Mouse (Mus musculus) bone marrow, adult 2 months (tissue): ENCODE measurements around the gene Slc17a1. TPM values are rescaled to one million over a fixed set of nuclear protein-coding genes. Genes with fewer than 3 reads are reported as not detected.

Experiments used
- H3K27ac ChIP-seq: fragments of 200-500 bp; 2 replicates; pipeline ENCODE4 v1.5.1; 2012; ENCODE audit warnings: low read depth, mild to moderate bottlenecking, control low read depth, inconsistent platforms, low read length; ENCODE audit not compliant: control insufficient read depth, poor library complexity, insufficient read depth
- H3K4me1 ChIP-seq: fragments of 200-500 bp; 2 replicates; pipeline ENCODE4 v1.6.1; 2011; ENCODE audit warnings: low read length; ENCODE audit not compliant: control insufficient read depth, insufficient read depth
- H3K4me3 ChIP-seq: fragments of 200-500 bp; replicated peaks from 2 replicates; pipeline ENCODE3; 2011; ENCODE audit warnings: mild to moderate bottlenecking, low read depth, low read length, control low read depth; ENCODE audit not compliant: control insufficient read depth
- CTCF ChIP-seq: fragments of 200-500 bp; IDR thresholded peaks from 2 replicates; pipeline ENCODE4 v1.5.1; 2011; ENCODE audit warnings: low read length, control low read depth; ENCODE audit not compliant: control insufficient read depth, insufficient read depth
- POLR2A ChIP-seq: fragments of 200-500 bp; IDR thresholded peaks from 2 replicates; pipeline ENCODE4 v1.6.1; 2011; ENCODE audit warnings: low read depth, mild to moderate bottlenecking, control low read depth, low read length, borderline replicate concordance; ENCODE audit not compliant: control insufficient read depth
- WGBS: fragments of 180-500 bp; shearing (Covaris S2); methylation state at CpG from one replicate; pipeline ENCODE4 v1.1.7; 2018; 5-methylcytosine and 5-hydroxymethylcytosine counted together
- polyA plus RNA-seq: library from polyadenylated mRNA; stranded (reverse); fragments of >200 nt; gene quantifications from 2 replicates; pipeline ENCODE4 v1.2.4, GENCODE M21; 2011; ENCODE audit warnings: low replicate concordance; ENCODE audit not compliant: missing spikeins, insufficient read depth, insufficient read length

Slc17a1 gene
- not detected in 2 replicates for polyA plus RNA-seq

DNA sequence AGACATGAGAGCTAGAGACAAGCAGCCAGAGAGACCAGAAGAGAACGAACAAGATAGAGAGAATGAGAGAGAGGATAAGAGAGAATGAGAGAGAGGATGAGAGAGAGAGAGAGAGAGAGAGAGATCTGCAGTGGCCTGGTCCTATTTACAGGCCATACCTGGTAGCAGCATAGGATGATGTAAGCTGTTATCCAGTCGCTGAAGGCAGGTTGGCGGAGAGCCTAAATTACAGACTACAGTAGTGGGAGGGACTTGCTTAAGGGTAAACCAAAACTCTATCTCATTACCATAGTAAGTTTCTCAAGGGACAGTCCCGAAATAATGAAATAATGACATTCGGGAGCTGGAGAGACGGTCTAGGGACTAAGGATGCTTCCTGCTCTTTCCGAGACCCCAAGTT lies at the start of gene Slc17a1:
Gene Slc17a1 (plus strand): TSS at position 346 of the 400 bp plus-strand sequence.
- TF ChIP-seq POLR2A (no peak), CTCF (no peak)

DNA sequence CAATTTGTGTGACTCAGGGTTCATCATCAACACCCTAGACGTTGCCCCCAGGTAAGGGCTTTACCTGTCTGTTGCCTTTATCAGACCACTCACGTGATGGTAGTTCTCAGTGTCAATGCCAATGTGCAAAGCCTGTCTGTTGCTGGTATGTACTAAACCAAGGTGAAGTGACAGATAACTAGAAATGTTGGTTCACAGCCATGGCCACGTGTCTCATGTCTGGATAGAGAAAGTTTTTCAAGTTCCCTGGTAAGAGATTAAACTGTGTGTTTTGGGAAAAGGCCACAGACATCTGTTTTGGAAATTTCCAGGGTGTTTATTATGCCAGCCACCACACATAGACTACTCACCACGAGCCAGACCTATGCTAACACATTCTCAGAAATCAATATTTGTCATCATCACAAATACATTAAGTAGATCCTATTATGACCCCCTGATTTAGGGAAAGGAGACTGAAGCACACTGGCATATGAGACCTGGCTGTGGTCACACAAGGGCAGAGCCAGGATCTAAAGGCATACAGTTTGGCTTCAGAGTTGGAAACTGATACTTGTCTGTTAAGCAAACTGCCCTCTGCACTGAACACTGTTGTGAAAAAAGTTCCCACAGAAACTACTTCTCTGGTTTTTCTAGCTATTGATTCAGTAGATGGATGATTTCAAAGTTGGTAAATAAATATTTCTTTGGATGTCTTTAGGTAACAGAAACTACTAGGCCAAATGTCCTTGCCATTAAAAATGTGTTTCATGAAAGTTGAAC lies 47.2 kb upstream of the Slc17a1 start:
- TF ChIP-seq POLR2A, result no peak
- no peak for TF ChIP-seq CTCF
- Histone ChIP-seq H3K4me1 (no peaks in the 10 kb centered on the region; the same call in 1 of the 2 replicates), H3K27ac (no peak overlapping the region), H3K4me3 (no peak overlapping the region)
- 67% methylated on average over 4 of the region's 4 CpGs for WGBS

More for the DNA sequence above, at the start of gene Slc17a1:
- no peak within 1 kb of the TSS for H3K4me3 ChIP-seq
- no peaks in the 10 kb centered on the region; the same call in 1 of the 2 replicates for H3K4me1 ChIP-seq
- 72% methylated on average over 7 of the region's 7 CpGs for WGBS
- no peak within 1 kb of the TSS for H3K27ac ChIP-seq

GRCm38 (mm10) chr13:23822213-23822612 lies 45.3 kb upstream of the Slc17a1 start:
- TF ChIP-seq POLR2A (no peak), CTCF (no peak)
- Histone ChIP-seq H3K27ac (no peak overlapping the region), H3K4me3 (no peak overlapping the region), H3K4me1 (no peaks in the 10 kb centered on the region)
- WGBS, result 81% methylated on average over 3 of the region's 3 CpGs

- WGBS, result 58% methylated on average over 3 of the region's 3 CpGs
- no peak overlapping the region for H3K27ac ChIP-seq
- H3K4me1 ChIP-seq, result no peaks in the 10 kb centered on the region
- no peak for TF ChIP-seq CTCF
- TF ChIP-seq POLR2A, result no peak
- no peak overlapping the region for H3K4me3 ChIP-seq
Observed at GRCm38 (mm10) chr13:23826606-23827005, 40.9 kb upstream of the Slc17a1 start.

DNA sequence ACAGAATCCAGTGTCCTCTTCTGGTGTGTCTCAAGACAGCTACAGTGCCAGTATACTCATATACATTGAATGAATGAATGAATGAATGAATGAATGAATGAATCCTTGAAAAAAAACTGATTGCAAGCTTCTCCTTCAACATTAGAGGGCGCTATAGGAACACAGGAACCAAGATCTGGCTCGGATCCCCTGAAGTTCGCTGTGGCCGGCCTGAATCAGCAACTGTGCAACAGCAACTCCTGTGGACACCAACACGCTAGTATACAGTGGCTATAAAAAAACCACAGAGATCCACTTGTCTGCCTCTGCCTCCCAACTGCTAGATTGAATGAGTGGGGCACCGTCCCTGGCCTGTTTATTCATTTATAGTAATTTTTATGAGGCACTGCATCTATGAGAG lies 34.5 kb upstream of the Slc17a1 start:
- Histone ChIP-seq H3K4me1 (no peaks in the 10 kb centered on the region), H3K27ac (no peak overlapping the region), H3K4me3 (no peak overlapping the region)
- WGBS, result 10% methylated on average over 6 of the region's 6 CpGs
- TF ChIP-seq CTCF, result peak; percentile 49
- TF ChIP-seq POLR2A, result no peak

GRCm38 (mm10) chr13:23834836-23835235 lies 32.7 kb upstream of the Slc17a1 start:
- Histone ChIP-seq H3K4me3 (no peak overlapping the region), H3K4me1 (no peaks in the 10 kb centered on the region), H3K27ac (no peak overlapping the region)
- 88% methylated on average over 5 of the region's 5 CpGs for WGBS
- TF ChIP-seq CTCF, result no peak
- TF ChIP-seq POLR2A, result no peak

- TF ChIP-seq POLR2A, result no peak
- TF ChIP-seq CTCF, result no peak
- no peaks in the 10 kb centered on the region for H3K4me1 ChIP-seq
- no peak overlapping the region for H3K4me3 ChIP-seq
- H3K27ac ChIP-seq, result no peak overlapping the region
- WGBS, result 84% methylated on average over 5 of the region's 5 CpGs
Observed at GRCm38 (mm10) chr13:23836630-23837029, 30.9 kb upstream of the Slc17a1 start.

- Histone ChIP-seq H3K27ac (no peak within 1 kb of the TSS), H3K4me3 (no peak within 1 kb of the TSS), H3K4me1 (no peaks in the 10 kb centered on the region)
- TF ChIP-seq CTCF (no peak), POLR2A (no peak)
- 60% methylated on average over 2 of the region's 2 CpGs for whole genome bisulfite sequencing
Observed at GRCm38 (mm10) chr13:23839308-23839707, 28.2 kb upstream of the Slc17a1 start, which contains the start of gene Slc17a3. Gene Slc17a3 (plus strand): TSS chr13:23839434.
